18 mouse cellular contexts compared by ENCODE assay signal in genomic region chr5:129581015-129581414, GRCm38 (mm10). TPM values are rescaled to one million over a fixed set of nuclear protein-coding genes. Genes with fewer than 3 reads are reported as not detected.
DNase-seq lines count a peak whose midpoint lies in the region; ATAC-seq and TF ChIP-seq lines count a peak whose summit lies in the region.
"Had no signal": no experiment of that assay in that cellular context is flagged by ENCODE, and none has a peak within 500 bp of the region (broad histone marks: within the 10 kb centered on the region; RNA-seq: fewer than 3 reads in every experiment).

No protein-coding gene starts in this region.

- peaks cover 4% of the 10 kb centered on the region for H3K4me1 ChIP-seq in forebrain, postnatal 0 days (ENCODE audit: insufficient read depth)
- H3K4me1 ChIP-seq in forebrain, embryonic 10.5 days, result peaks cover 28% of the 10 kb centered on the region

- H3K27me3 ChIP-seq in forebrain, postnatal 0 days (ENCODE audit: insufficient read depth, low read length), result no peaks in the 10 kb centered on the region
- H3K27me3 ChIP-seq in forebrain, embryonic 10.5 days (ENCODE audit: poor library complexity, severe bottlenecking), result peaks cover 55% of the 10 kb centered on the region

- peak overlapping the region; percentile 42 for H3K27ac ChIP-seq in forebrain, postnatal 0 days (ENCODE audit: low read depth, low read length)
- no peak overlapping the region for H3K27ac ChIP-seq in forebrain, embryonic 10.5 days
- H3K27ac ChIP-seq: hindbrain, postnatal 0 days had no signal

- no peak for ATAC-seq in forebrain, postnatal 0 days
- ATAC-seq: hindbrain, postnatal 0 days had no signal

- no peak overlapping the region for H3K9ac ChIP-seq in forebrain, postnatal 0 days

- no peak overlapping the region for H3K4me2 ChIP-seq in forebrain, postnatal 0 days (ENCODE audit: low read depth)

- DNase-seq in forebrain, postnatal 0 days, result no peak
- no peak for DNase-seq in forebrain, embryonic 10.5 days (ENCODE audit: extremely low spot score, low spot score)
- peak; percentile 91 for DNase-seq in brain, adult 2 months (ENCODE audit: low read depth, low spot score)
- DNase-seq in frontal cortex, postnatal 25 days (ENCODE audit: low spot score in 2 of 2), result peak; percentile 32 to 58
- peak; percentile 67 to 75 for DNase-seq in left cerebral cortex, postnatal 36 days (ENCODE audit: low spot score in 2 of 2)
- no peak for DNase-seq in embryo, embryonic 10 days (ENCODE audit: low spot score)
- no peak for DNase-seq in adipocyte (ENCODE audit: low spot score)
- no peak for DNase-seq in retina, postnatal 1 day
- DNase-seq: adrenal gland, postnatal 14 days; B cell, adult 2 months; cerebellum, adult 8-10 months; heart, adult 11 months; kidney, adult 18-20 months; kidney, postnatal 14 days; lung, adult 18-20 months; lung, postnatal 36 days; thymus, postnatal 14 days had no signal

- no peak for TF ChIP-seq CTCF in forebrain, postnatal 0 days (IDR thresholded peaks at IDR 0.05; ENCODE audit: low read depth)

- intact Hi-C loops in left cerebral cortex, postnatal 36 days (cut with DNase I), result loop anchor here (5.0 kb wide), 2 partner anchors 49 to 79 kb away; partner anchors contain the start of gene Sfswap

- H3K4me3 ChIP-seq in forebrain, postnatal 0 days (ENCODE audit: low read depth, low read length), result no peak overlapping the region
- no peak overlapping the region for H3K4me3 ChIP-seq in forebrain, embryonic 10.5 days

- no peaks in the 10 kb centered on the region for H3K9me3 ChIP-seq in forebrain, postnatal 0 days (ENCODE audit: low read length)
- H3K9me3 ChIP-seq in forebrain, embryonic 10.5 days, result no peaks in the 10 kb centered on the region

- H3K36me3 ChIP-seq in forebrain, postnatal 0 days (ENCODE audit: insufficient read depth), result no peaks in the 10 kb centered on the region
- no peaks in the 10 kb centered on the region for H3K36me3 ChIP-seq in forebrain, embryonic 10.5 days (replicated peaks)

- 72% methylated on average over 7 of the region's 7 CpGs for WGBS in forebrain, postnatal 0 days
- WGBS in forebrain, embryonic 10.5 days, result 83% methylated on average over 7 of the region's 7 CpGs

RNA-seq across cellular contexts. Expression of gene Mmp17, which starts 3.0 kb away (rescaled TPM):
- total RNA-seq in forebrain, postnatal 0 days (2014; rRNA removed), result 27.4 and 30.9 TPM in 2 replicates
- 11.9 and 13.9 TPM in 2 replicates for polyA plus RNA-seq in forebrain, postnatal 0 days (2015; fragmentation: Nextera tagmentation; extraction: Ambion mirVana)
- 2.9 and 3.4 TPM in 2 replicates for polyA plus RNA-seq in forebrain, embryonic 10.5 days (2016; fragmentation: Nextera tagmentation; extraction: Ambion mirVana)
- total RNA-seq in left cerebral cortex, postnatal 36 days (2021), result 100 to 1,000 TPM; 112 to 116 TPM

Comparison
In these comparisons a context has a peak if more than half of its experiments do, and no peak if none do; other contexts are left out.
1. DNase-seq: peak in brain, adult 2 months (single experiment), frontal cortex, postnatal 25 days (2 of 2) and left cerebral cortex, postnatal 36 days (2 of 2); none in forebrain, postnatal 0 days (single experiment), forebrain, embryonic 10.5 days (single experiment), embryo, embryonic 10 days (single experiment), adipocyte (single experiment) and retina, postnatal 1 day (single experiment).